Mouse (Mus musculus) bone marrow, adult 2 months (tissue): Measurements from ENCODE around the gene Ehd1. TPM values are rescaled to one million over a fixed set of nuclear protein-coding genes. Genes with fewer than 3 reads are reported as not detected.

ENCODE experiments used
- H3K27ac ChIP-seq: fragments of 200-500 bp; 2 replicates; pipeline ENCODE4 v1.5.1; 2012; ENCODE audit warnings: low read depth, mild to moderate bottlenecking, control low read depth, inconsistent platforms, low read length; ENCODE audit not compliant: control insufficient read depth, poor library complexity, insufficient read depth
- H3K4me1 ChIP-seq: fragments of 200-500 bp; 2 replicates; pipeline ENCODE4 v1.6.1; 2011; ENCODE audit warnings: low read length; ENCODE audit not compliant: control insufficient read depth, insufficient read depth
- H3K4me3 ChIP-seq: fragments of 200-500 bp; replicated peaks from 2 replicates; pipeline ENCODE3; 2011; ENCODE audit warnings: mild to moderate bottlenecking, low read depth, low read length, control low read depth; ENCODE audit not compliant: control insufficient read depth
- CTCF ChIP-seq: fragments of 200-500 bp; IDR thresholded peaks from 2 replicates; pipeline ENCODE4 v1.5.1; 2011; ENCODE audit warnings: low read length, control low read depth; ENCODE audit not compliant: control insufficient read depth, insufficient read depth
- POLR2A ChIP-seq: fragments of 200-500 bp; IDR thresholded peaks from 2 replicates; pipeline ENCODE4 v1.6.1; 2011; ENCODE audit warnings: low read depth, mild to moderate bottlenecking, control low read depth, low read length, borderline replicate concordance; ENCODE audit not compliant: control insufficient read depth
- WGBS: fragments of 180-500 bp; shearing (Covaris S2); methylation state at CpG from one replicate; pipeline ENCODE4 v1.1.7; 2018; 5-methylcytosine and 5-hydroxymethylcytosine counted together
- polyA plus RNA-seq: library from polyadenylated mRNA; stranded (reverse); fragments of >200 nt; gene quantifications from 2 replicates; pipeline ENCODE4 v1.2.4, GENCODE M21; 2011; ENCODE audit warnings: low replicate concordance; ENCODE audit not compliant: missing spikeins, insufficient read depth, insufficient read length

Ehd1 gene
- polyA plus RNA-seq, 1 experiment, result 63.1 TPM

DNA sequence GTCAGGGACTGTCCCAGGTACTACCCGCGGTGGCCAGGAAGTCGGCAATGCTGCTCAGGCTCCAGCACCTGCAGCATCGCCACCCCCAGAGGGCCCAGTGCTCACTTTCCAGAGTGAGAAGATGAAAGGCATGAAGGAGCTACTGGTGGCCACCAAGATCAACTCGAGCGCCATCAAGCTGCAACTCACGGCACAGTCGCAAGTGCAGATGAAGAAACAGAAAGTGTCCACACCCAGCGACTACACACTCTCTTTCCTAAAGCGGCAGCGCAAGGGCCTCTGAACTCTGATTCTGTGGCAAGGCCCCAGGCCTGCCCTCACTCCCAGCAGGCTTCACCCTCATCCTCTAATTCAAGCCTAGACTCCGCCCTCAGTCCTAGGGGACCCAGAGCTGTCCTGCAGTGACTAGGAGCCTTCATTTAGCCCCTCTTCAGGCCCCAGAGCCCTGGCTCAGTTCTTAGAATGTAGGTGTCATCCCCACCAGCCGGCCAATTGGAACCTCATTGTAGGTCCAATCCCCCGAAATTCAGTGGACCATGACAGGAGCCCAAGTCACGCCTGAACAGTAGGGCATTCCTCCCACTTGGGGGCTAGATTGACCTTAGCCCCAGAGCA, 63.5 kb downstream of the Ehd1 start:
- Histone ChIP-seq H3K4me1 (peaks cover 7% of the 10 kb centered on the region), H3K4me3 (peak overlapping the region; percentile 58), H3K27ac (peak overlapping the region; percentile 89)
- 15% methylated on average over 15 of the region's 15 CpGs for WGBS
- TF ChIP-seq POLR2A, result peak; percentile 50; the same call in 1 of the 2 replicates
- peak; percentile 74 for TF ChIP-seq CTCF

DNA sequence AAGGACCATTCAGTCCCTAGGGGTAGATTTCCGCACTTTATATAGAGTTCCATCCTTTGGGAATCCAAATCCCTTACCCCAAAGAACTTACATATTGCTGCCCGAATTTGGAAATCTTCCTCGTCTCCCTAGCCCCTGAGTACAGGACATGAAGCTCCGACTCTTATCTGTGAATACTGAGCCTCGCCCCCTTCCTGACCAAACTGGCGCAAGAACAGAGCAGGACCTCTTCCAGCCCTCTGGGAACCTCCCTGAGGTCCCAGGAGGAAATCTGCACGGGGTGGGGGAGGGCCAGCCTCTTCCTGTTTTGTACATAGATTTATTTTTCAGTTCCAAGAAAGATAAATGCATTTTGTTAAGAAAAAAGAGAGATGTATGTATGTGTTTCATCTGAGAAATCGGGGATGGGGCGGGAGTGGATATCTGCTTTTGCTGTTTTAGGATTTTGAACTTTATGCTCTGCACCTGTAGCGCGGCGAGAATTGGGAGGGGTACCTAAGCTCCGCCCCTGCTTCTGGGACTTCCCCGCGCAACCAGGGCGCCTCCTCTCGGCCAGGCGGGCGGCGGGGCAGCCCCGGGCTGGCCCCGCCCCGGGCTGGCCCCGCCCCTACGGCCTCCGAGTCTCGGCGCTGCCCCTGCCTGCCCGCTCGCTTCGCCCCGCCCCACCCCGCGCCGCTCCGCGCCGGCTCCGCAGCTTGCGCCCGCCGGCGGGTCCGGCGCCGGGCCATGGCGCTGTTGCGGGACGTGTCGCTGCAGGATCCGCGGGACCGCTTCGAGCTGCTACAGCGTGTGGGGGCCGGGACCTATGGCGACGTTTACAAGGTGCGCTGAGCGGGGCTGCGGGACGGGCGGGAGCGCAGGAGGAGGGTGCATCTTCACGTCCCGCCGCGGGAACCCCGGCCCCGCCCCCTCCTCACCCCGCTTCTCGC, 64.3 kb downstream of the Ehd1 start, which contains the start of gene Map4k2:
Gene Map4k2 (plus strand): TSS at position 612 of the 929 bp plus-strand sequence.
- Histone ChIP-seq H3K4me3 (peak within 1 kb of the TSS; percentile 88), H3K4me1 (peaks cover 7% of the 10 kb centered on the region), H3K27ac (peak within 1 kb of the TSS; percentile 93)
- WGBS, result under 1% methylated on average over 71 of the region's 72 CpGs
- TF ChIP-seq POLR2A (peak; percentile 50; the same call in 1 of the 2 replicates), CTCF (peak; percentile 4; the same call in 1 of the 2 replicates)

DNA sequence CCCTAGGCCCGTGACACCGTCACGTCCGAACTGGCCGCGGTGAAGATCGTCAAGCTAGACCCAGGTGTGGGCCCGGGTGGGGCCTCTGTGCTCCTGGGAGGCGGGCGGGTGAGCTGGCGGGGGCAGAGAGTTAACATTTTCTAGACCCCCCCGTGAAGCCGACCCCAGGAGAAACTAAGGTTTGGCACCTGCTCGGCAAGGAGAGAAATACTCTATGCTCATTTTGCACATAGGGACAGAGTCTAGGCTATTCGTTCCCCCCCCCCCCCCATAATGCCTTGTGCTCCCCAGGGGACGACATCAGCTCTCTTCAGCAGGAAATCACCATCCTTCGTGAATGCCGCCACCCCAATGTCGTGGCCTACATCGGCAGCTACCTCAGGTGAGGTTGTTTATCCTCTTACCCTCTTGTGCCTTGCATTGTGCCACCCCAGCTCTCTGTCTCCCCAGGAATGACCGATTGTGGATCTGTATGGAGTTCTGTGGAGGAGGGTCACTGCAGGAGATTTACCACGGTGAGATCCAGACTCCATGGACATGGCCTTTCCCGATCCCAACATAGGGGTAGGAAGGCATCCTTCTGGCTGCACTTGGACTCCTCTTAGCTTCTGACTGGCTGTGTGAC, 65.0 kb downstream of the Ehd1 start:
- H3K27ac ChIP-seq, result peak overlapping the region; percentile 93
- WGBS, result 2% methylated on average over 23 of the region's 23 CpGs
- H3K4me3 ChIP-seq, result peak overlapping the region; percentile 88
- peaks cover 12% of the 10 kb centered on the region for H3K4me1 ChIP-seq
- TF ChIP-seq POLR2A, result no peak
- TF ChIP-seq CTCF, result no peak

DNA sequence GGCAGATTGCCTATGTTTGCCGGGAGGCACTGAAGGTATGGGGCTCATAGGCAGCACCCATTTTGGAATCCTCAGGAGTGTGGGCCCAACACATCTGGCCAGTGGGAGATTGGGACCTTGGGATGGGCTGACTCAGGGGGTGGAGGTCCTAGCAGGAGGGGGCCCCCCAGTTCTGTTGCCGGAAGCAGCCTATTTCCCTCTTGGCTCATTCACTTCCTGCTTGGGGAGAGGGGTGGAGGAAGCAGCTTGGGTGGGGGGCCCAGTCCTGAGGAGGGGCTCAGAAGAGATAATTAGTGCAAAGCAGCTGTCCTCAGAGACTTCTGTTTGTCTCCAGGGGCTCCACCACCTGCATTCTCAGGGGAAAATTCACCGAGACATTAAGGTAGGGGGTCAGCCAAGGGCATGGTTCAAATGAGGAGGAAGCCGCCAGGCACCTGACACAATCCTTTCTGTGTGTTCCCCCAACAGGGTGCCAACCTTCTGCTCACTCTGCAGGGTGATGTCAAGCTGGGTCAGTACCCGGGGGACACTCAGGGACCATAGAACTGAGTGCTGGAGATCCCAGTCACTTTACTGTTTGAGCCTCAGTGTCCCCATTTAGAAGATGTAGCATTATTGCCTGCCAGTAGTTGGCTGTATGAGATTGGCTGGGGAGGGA, 65.9 kb downstream of the Ehd1 start:
- peak overlapping the region; percentile 93 for H3K27ac ChIP-seq
- TF ChIP-seq POLR2A (no peak), CTCF (no peak)
- peaks cover 16% of the 10 kb centered on the region for H3K4me1 ChIP-seq
- H3K4me3 ChIP-seq, result peak overlapping the region; percentile 88
- WGBS, result 30% methylated on average over 5 of the region's 5 CpGs

DNA sequence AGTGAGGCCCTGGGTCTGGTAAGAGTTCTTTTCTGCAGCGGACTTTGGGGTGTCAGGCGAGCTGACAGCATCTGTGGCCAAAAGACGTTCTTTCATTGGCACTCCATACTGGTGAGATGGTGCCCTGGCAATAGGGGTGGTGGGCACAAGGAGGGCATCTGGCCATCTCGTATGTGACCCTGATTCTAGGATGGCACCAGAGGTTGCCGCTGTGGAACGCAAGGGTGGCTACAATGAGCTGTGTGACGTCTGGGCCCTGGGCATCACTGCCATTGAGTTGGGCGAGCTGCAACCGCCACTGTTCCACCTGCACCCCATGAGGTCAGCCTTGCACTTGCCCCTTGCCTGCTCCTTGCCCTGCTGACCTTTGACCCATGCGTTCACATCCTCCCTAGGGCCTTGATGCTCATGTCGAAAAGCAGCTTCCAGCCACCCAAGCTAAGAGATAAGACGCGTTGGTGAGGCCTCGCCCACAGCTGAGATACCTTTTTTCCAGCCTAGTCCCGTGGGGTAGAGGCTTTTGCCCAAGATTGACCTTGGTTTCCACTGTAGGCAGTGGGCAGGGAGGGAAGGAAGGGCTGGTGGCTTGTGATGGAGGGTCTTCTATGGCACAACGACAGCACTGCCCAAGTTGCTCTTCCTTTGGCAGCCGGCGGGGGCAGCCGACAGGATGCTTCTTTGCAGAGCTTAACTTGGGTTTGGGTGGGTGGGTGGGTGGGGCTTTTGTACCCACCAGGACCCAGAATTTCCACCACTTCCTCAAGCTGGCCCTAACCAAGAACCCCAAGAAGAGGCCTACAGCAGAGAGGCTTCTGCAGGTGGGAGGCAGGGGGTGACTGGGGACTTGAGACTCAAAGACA, 66.8 kb downstream of the Ehd1 start:
- H3K27ac ChIP-seq, result peak overlapping the region; percentile 0; the same call in 1 of the 2 replicates
- H3K4me3 ChIP-seq, result peak overlapping the region; percentile 20
- 60% methylated on average over 19 of the region's 19 CpGs for WGBS
- TF ChIP-seq POLR2A (no peak), CTCF (peak; percentile 18; the same call in 1 of the 2 replicates)
- peaks cover 16% of the 10 kb centered on the region for H3K4me1 ChIP-seq

DNA sequence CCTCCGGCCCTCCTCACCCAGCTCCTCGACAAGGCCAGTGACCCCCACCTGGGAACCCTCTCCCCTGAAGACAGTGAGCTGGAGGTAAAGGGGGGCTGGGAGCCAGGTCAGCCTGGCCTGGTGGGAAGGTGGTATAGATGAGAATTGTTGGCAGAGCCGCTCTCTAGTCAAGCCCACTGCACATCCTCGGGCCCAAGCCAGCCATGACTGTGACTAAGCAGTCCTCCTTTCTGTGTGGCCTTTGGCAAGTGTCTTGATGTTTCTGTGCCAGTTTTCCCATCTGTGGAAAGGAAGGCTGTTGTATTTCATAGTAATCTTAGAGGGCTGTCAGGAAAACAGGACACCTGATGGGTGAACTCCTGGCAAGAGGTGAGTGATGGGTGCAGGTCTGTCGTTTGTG, 67.5 kb downstream of the Ehd1 start:
- no peak for TF ChIP-seq POLR2A
- TF ChIP-seq CTCF, result no peak
- H3K4me1 ChIP-seq, result peaks cover 16% of the 10 kb centered on the region
- no peak overlapping the region; the same call in 1 of the 2 replicates for H3K27ac ChIP-seq
- H3K4me3 ChIP-seq, result no peak overlapping the region
- 70% methylated on average over 5 of the region's 5 CpGs for WGBS

DNA sequence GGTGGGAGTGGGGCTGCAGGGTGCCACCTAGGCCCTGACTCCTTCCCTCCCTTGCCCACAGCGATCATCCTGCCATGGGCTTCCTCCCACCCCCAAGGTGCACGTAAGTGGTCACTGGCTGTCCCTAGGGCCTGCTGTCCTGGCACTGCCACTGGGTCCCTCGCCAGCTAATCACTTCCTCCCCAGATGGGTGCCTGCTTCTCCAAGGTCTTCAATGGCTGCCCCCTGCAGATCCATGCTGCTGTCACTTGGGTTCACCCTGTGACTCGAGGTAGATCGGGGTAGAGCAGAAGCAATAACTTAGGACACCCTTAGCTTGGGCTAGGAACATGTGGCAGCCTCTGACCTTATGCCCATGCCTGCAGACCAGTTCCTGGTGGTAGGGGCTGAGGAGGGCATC, 69.5 kb downstream of the Ehd1 start:
- peak overlapping the region; percentile 44 for H3K27ac ChIP-seq
- WGBS, result 84% methylated on average over 5 of the region's 5 CpGs
- TF ChIP-seq POLR2A (no peak), CTCF (no peak)
- peaks cover 16% of the 10 kb centered on the region for H3K4me1 ChIP-seq
- H3K4me3 ChIP-seq, result peak overlapping the region; percentile 5
